Mouse (Mus musculus): ENCODE measurements around the gene Mrm3.

DNA sequence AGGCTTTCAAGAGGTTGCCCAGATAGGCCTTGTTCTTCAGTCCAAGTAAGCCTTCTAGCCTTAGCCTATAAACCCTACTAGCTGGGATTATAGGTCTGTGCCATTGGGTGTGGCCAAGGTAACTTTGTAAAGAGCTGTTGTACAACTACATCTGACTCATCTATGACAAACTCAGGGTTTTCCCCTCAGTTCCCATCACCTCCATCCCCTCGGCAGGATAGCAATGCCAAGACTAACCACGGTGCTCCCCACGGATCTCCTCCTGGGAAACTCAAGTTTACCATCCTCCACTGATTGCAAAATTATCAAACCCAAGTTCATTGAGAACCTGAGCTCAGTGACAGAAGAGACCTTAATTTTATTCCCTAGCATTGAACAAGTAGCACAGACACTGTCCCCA, 7.4 kb upstream of the Mrm3 start:
- TF ChIP-seq CTCF (IDR thresholded peaks at IDR 0.05; ENCODE audit: low read depth) (no peak), EP300 (IDR thresholded peaks at IDR 0.05; ENCODE audit: low read depth) (no peak)
